In the genomic region with DNA sequence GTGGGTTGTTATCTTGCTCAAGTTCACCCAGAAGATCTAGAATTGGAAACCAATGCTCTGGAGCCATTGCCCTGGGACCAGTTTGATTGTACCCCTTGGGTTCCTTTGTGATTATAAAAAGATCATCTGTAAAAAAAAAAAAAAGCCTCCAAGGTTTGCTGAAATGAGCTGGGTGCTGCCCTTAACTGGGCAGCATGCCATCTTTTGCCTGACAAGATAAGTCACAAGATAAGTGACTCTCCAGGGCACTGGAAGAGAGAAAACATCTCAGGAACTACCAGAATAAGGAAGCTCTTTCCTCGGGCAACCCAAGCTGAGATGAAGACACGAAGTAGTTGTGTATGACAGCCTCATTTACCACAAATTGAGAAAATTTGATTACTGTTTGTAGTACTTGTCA, we compare ENCODE assay signal across 25 mouse cellular contexts.
DNase-seq lines count a peak whose midpoint lies in the region; ATAC-seq and TF ChIP-seq lines count a peak whose summit lies in the region.
"Had no signal": no experiment of that assay in that cellular context is flagged by ENCODE, and none has a peak within 500 bp of the region (broad histone marks: within the 10 kb centered on the region; RNA-seq: fewer than 3 reads in every experiment).

No protein-coding gene starts in this region.

- H3K27me3 ChIP-seq in kidney, adult 2 months (replicated peaks; ENCODE audit: control insufficient read depth, insufficient read depth, low read length): no peaks in the 10 kb centered on the region
- H3K27me3 ChIP-seq: embryonic facial prominence, embryonic 12.5 days; forebrain, embryonic 12.5 days; forebrain, embryonic 15.5 days; heart, embryonic 12.5 days; heart, embryonic 15.5 days; hindbrain, embryonic 15.5 days; Patski had no signal

- WGBS in kidney, adult 2 months: 75% methylated on average over 2 of the region's 2 CpGs

- H3K4me1 ChIP-seq in kidney, adult 2 months (ENCODE audit: control insufficient read depth, insufficient read depth, low read length): no peaks in the 10 kb centered on the region
- H3K4me1 ChIP-seq: embryonic facial prominence, embryonic 12.5 days; forebrain, embryonic 12.5 days; forebrain, embryonic 15.5 days; heart, embryonic 12.5 days; heart, embryonic 15.5 days; hindbrain, embryonic 10.5 days; hindbrain, embryonic 15.5 days had no signal

- TF ChIP-seq POLR2A in kidney, adult 2 months (IDR thresholded peaks at IDR 0.05; ENCODE audit: low read depth, low read length): no peak

- no peak overlapping the region for H3K4me3 ChIP-seq in kidney, adult 2 months (ENCODE audit: insufficient read depth, low read depth, low read length)
- H3K4me3 ChIP-seq: embryonic facial prominence, embryonic 12.5 days; erythroblast, embryonic 14.5 days; forebrain, embryonic 12.5 days; forebrain, embryonic 15.5 days; heart, embryonic 12.5 days; heart, embryonic 15.5 days; hindbrain, embryonic 10.5 days; hindbrain, embryonic 15.5 days had no signal

- H3K27ac ChIP-seq in kidney, adult 2 months (ENCODE audit: insufficient read depth, low read depth, low read length): no peak overlapping the region
- H3K27ac ChIP-seq: embryonic facial prominence, embryonic 12.5 days; forebrain, embryonic 12.5 days; forebrain, embryonic 15.5 days; heart, embryonic 15.5 days; hindbrain, embryonic 10.5 days; hindbrain, embryonic 15.5 days had no signal

- TF ChIP-seq CTCF in kidney, adult 2 months (conservative IDR thresholded peaks at IDR 0.05; ENCODE audit: insufficient read depth, insufficient read length, low read depth, low read length): no peak

- peak; percentile 56 to 78 for DNase-seq in adrenal gland, adult (ENCODE audit: inconsistent age in 2 of 2, low spot score in 1 of 2)
- DNase-seq in adrenal gland, postnatal 4 days (ENCODE audit: low spot score in 2 of 2): no peak
- DNase-seq in adrenal gland, adult 2 months: peak; percentile 65
- peak; percentile 66 for DNase-seq in adrenal gland, postnatal 14 days
- no peak for DNase-seq in kidney, adult 2 months
- DNase-seq in kidney, adult 8-10 months: no peak
- DNase-seq: cerebellum, adult 18-20 months; cerebellum, adult 9-10 months; cerebellum, postnatal 14 days; gastrocnemius, postnatal 14 days; heart, adult 11 months; heart, postnatal 10 days; heart, postnatal 36 days; kidney, adult 9 months had no signal

- no peaks in the 10 kb centered on the region for H3K36me3 ChIP-seq in kidney, adult 2 months (ENCODE audit: control insufficient read depth, insufficient read depth, low read length)
- H3K36me3 ChIP-seq: embryonic facial prominence, embryonic 12.5 days; forebrain, embryonic 12.5 days; forebrain, embryonic 15.5 days; heart, embryonic 12.5 days; heart, embryonic 15.5 days; hindbrain, embryonic 10.5 days; hindbrain, embryonic 15.5 days had no signal

- ATAC-seq in frontal cortex, adult (ENCODE audit: low TSS enrichment): no peak
- ATAC-seq: forebrain, embryonic 15.5 days; intestine, postnatal 0 days; Patski had no signal

Comparison
In these comparisons a context has a peak if more than half of its experiments do, and no peak if none do; other contexts are left out.
1. DNase-seq: peak in adrenal gland, adult (2 of 2), adrenal gland, adult 2 months (single experiment) and adrenal gland, postnatal 14 days (single experiment); none in adrenal gland, postnatal 4 days (0 of 2), kidney, adult 2 months (single experiment) and kidney, adult 8-10 months (0 of 2).